Mouse (Mus musculus) telencephalon, adult 2 months (tissue): ENCODE measurements at regions not wholly inside any gene's neighbourhood (a gene's known extent, or its start where the extent isn't known, plus 50 kb on each side); places are given as distances from the start of the nearest gene placed in this dataset.

Experiments
- DNase-seq: peaks from one replicate; pipeline ENCODE4 v3.0.0-alpha.2; 2011; ENCODE audit warnings: low read depth, low spot score

- DNase-seq, result no peak
These were observed 100.2 kb downstream of the Sp3 start for GRCm38 (mm10) chr2:72880016-72880415.

DNA sequence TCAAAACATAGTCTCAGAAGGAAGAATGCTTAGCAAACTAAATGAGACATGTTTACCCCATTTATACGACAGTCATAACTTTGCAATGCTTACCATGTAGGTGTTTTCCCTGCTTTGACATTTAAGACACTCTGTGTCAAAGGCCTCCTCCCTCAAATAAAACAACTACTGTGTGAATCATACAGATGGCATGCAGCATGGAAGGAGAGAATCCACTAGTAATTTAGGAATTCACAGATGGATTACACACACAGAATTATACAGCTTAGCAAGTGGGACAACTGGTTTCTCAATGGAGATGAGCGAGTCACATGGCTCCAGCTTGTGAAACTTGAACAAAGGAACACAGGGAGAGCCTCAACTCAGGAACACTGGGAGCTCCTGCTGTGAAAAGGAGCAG, 98.7 kb downstream of the Sp3 start:
- DNase-seq, result no peak

DNA sequence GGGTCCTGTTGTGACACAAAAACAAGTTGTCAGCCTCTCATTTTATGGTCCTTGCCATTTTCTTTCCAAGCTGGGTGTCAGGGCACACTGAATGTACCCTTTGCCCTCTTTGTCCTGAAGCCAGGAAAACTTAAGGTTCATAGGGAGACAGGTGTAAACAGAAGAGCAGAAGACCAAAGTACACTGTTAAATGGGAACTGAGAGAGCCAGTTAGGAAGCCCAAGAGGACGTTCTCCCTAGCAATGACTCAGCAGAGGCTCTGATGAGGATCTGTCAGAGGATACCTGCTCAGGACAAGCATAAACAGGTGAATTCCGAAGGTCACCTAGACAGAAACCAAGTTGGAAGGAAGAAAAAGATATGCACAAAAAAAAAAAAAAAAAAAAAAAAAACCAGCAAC, 94.0 kb downstream of the Sp3 start:
- no peak for DNase-seq
